Mouse (Mus musculus) hematopoietic stem cell, adult 5-6 weeks (primary cell): ENCODE data around the gene Elk4. TPM values are rescaled to one million over a fixed set of nuclear protein-coding genes. Genes with fewer than 3 reads are reported as not detected.

Source experiments
- ATAC-seq, 2 experiments: fragments of 125-278 bp in 1 of 2; replicated peaks in 1 of 2; 2 replicates each; pipeline ENCODE4 v1.8.0; 2016 to 2017; ENCODE audit warnings: inconsistent platforms in 2 of 2, mild to moderate bottlenecking in 2 of 2, moderate number of reproducible peaks in 2 of 2, low read depth in 1 of 2, moderate TSS enrichment in 1 of 2; ENCODE audit not compliant: low FRiP score in 2 of 2, poor library complexity in 2 of 2, severe bottlenecking in 2 of 2, insufficient read depth in 1 of 2, low TSS enrichment in 1 of 2
- total RNA-seq: library from RNA; stranded (forward); fragments of 172-1452, 232-1000 nt; gene quantifications from 2 replicates; pipeline ENCODE4 v1.2.3, GENCODE M21; 2017

Elk4 gene
- total RNA-seq, 1 experiment from 2014 or later, result 118 TPM

DNA sequence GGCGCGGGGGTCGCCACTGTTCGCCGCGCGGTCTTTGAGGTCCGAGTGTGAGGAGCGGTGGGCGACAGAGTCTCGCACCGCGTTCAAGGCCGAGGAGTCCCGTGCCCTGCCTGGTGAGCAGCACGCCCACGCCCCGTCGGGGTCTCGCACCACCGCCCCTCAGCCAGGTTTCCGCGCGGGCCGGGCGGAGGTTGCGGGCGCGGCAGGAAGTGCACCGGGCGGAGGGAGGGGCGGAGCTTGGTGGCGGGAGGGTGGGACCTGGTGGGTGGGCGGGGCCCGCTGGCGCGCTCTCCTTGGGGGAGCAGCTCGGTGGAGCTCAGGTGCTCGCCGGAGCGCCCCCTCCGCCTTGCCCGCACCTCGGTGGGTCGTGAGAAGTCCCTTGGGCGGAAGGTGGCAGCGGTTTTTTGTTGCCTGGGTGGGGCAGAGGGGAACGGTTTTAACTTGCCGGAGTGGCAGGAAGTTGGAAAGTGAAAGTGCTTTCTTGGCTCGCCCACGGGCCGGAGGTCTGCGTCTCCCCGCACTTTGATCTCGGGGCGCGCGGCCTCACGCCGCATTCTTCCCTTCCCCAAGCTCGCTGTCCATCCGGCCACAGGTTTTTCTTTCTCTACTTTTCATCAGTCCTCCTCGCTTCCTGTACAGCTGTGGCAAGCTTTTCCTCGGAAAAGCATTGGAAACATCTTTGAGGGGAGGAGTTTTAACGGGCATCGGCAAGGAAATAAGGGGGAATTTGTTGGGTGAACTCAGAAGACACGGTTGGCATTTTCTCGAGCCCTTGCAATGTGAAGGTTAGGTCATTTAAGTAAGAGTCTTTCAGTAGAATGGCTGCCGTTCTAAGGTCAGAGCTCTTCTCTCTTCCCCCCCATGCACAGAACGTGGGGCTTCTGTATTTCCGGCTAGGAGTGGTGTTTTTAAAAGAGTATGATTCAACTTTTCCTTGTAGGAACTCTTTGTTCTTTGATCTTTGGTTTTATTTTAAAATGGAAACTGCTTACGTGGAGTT lies 721 bp downstream of the Elk4 start:
- ATAC-seq, result peak; percentile 65 to 67

DNA sequence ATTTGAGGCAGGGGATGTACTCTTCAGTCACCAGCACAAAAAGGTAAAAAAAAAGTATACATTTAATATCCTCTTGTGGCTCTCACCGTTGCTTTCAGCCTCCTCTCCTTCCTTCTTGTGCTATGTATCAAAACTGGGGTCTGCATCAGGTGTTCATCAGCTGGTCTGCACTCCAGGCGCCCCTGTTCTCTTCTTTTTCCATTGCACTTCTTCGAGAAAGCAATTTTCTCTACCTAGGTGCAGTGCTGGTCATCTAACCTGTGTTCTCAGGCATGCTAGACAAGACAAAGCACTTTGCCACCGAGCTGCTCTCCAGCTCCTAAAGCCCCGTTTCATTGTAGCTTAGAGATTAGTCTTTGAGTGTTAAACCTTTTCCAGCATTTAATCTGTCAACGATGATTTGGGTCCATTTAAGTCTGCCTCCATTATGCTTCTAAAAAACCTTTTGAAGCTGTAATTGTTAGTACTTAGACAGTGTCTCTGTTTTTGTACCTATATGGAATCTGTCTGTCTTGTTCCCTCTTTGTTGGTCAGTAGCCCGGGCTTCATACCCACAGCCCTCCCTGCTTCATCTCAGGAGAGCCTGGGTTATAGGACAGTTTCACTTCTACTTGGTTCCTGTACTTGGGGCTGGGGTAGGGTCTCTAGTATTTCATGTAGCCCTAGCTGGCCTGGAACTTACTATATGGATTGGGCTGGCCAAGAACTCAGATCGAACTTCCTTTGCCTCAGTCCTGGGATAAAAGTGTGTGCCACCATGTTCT lies 1.7 kb downstream of the Elk4 start:
- no peak for ATAC-seq

DNA sequence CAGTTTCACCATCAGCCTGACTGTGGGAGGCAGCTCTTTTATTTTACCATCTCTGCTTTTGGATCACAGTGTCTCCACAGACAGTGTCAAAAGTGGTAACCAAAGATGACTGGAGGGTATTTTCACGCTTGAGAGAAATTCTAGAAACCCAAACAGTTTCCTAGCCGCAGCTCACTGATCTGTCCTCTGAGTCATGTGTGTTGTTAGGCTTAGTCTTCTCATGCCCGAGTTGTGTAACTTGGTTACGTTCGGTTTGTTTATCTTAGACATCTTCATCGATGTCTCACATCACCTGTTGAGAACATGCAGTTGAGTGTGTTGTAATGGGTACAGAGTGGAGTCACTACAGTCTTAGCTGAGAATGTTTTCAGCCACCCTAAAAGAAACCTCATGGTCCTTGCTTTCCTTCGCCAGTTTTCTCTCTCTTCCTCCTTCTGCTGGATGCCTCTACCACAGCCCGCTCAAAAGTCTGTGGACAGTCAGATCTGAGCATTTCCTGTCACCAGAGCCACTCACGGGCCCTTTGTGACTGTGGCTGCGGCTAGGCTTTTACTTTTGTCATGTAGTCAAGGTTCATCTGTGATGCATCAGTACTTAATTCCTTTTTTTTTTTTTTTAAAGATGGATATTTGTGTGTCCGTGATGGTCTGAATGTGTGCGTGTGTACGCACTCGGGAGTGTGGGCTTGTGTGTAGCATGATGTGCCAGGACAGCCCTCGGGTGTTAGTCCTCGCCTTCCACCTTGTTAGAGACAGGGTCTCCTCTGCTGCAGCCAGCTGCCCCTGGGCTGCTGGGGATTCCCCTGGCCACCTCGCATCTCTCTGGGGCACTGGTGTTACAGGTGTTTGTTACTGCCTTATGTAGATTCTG lies 3.5 kb downstream of the Elk4 start:
- peak; percentile 19 to 37; a peak in 2 of 4 replicates for ATAC-seq

DNA sequence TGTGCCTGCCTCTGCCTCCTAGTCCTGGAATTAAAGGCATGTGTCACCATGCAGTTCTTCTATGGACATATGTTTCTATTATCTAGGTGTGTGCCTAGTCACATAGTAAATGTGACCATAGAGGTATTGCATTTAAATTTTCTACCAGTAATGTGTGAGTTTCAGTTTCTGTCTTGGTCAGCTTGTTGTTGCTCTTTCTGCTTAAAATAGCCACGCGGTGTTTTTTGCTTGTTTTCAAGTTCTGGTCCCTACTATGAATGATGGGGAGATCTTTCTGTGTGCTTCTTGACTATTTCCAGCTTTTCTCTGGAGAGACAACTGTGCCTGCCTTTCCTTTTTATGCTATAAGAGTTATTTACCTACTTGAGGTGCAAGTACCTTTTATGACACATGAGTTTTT lies 4.4 kb downstream of the Elk4 start:
- ATAC-seq, result no peak

DNA sequence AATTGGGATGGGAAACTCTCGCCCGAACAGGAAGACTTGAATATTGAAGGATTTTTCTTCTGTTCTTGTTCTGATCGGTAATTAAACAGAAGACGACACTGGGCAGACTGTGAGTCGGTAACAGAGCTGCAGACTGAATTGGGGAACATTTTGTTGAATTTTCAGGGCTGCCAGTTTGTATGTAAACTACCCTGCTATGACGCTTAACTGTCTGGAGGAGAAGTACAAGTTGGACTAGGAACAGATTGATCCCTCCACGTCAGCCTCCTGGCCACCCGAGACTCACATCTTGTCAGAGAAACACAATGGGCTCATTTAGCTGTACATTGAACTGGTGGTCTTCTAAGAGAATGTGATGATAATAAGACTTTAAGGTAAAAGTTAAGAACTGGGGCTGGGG lies 5.5 kb downstream of the Elk4 start:
- no peak for ATAC-seq

GRCm38 (mm10) chr1:132014800-132015199 lies 7.4 kb downstream of the Elk4 start:
- no peak for ATAC-seq

- no peak for ATAC-seq
Measured at GRCm38 (mm10) chr1:132016691-132017090, 9.3 kb downstream of the Elk4 start.

- no peak for ATAC-seq
Measured at GRCm38 (mm10) chr1:132019876-132020275, 12.5 kb downstream of the Elk4 start.

DNA sequence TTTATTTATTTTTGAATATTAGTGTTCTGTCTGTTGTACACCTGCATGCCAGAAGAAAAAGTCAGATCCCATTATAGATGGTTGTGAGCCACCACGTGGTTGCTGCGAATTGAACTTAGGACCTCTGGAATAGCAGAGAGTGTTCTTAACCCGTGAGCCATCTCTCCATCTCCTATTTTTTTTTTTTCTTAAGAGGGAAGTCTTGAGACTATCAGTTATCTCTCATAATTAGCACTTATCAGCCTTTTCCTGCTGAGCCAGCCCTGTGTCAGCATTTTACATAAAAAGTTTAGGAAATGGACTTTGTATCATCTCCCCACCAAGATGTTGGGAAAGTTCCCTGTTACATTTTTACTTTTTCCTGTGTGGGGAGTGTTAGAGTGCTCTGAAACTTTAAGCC lies 14.7 kb downstream of the Elk4 start:
- ATAC-seq, result no peak

DNA sequence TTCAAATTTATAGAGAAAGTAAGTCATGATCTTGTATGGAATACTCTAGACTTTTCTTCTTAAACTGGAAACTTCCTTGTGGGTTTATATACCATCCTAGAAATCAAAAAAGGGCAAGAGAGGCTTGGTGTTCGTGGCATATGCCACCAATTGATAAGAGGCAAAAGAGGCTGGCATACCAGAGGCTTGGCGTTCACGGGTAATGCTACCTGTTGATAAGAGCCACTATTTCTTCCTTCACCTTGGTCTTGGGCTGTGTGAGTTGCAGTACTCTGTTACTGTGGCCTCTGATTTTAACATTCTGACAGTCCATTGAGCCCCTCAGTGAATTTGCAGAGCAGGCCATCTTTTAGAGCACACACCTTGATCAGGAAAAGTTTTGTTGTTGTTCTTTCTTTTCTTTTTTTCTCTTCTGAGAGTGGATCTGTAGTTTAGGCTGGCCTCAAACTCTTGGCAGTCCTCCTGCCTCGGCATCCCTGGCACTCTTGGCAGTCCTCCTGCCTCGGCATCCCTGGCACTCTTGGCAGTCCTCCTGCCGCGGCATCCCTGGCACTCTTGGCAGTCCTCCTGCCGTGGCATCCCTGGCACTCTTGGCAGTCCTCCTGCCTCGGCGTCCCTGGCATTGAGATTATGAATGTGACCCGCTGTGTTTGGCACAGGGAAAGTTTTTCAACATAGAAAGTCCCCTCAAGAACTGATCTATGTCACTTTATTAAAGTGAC lies 19.7 kb downstream of the Elk4 start:
- peak; percentile 46 to 60; a peak in 2 of 4 replicates for ATAC-seq

DNA sequence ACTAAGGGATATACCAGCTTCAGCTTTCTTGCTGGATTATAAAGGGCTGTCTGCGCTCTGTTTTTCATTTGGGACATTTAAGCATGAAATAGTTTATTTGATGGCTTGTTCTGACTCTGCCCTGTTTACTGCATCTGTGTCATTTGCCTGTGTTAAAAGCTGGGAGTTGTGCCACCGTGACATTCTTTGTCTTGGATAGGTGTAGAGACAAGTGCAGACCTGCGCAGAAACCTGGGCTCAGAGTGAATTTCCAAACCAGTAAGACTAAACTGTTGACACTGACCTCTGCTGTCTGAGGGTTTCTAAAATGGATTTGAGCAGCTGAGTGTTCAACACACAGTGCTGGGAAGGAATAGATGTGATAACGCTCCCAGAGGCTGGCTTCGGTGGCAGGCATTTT lies 20.6 kb downstream of the Elk4 start:
- ATAC-seq, result no peak

DNA sequence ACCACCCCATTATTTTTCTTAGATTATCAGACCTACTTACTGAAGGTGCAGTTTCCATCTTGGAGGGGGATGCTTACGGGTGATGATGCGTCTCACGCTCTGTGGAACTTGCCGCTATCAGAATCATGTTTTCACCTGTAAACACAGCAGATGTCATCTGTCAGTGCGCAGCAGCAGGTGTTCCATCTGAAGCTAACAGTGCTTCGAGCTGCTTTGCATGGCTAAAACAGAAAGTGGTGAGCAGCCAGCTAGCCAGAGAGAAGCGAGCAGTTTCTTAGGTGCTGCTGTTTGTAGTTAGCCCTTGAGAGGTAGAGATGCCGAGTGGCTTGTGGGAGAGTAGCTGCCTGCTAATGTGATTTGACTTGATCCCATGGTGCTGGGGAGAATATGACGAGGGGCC lies 21.0 kb downstream of the Elk4 start:
- no peak for ATAC-seq

GRCm38 (mm10) chr1:132030574-132030973 lies 23.2 kb downstream of the Elk4 start:
- no peak for ATAC-seq

- ATAC-seq, result no peak
Measured at GRCm38 (mm10) chr1:132032172-132032571, 24.8 kb downstream of the Elk4 start.

- ATAC-seq, result no peak
Measured at GRCm38 (mm10) chr1:132037746-132038145, 30.3 kb downstream of the Elk4 start.

DNA sequence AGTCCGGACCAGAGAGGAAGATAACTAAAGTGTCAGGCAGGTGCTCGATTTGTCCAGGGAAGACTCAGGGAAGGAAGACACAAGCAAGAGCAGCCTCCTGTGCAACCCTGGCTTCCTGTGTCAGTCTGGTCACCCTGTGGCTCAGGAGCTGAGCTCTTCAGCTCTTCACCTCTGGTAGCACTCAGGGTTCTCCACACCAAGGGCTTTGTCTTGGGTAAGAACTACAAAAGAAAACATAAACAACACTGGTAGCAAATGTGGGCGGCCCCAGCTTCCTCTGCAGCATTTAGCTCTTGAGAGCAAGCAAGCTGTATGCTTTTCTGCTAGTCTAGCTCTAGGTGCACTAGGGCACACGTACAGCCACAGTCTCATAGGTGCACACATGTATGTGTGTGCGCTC lies 31.3 kb downstream of the Elk4 start:
- ATAC-seq, result no peak

DNA sequence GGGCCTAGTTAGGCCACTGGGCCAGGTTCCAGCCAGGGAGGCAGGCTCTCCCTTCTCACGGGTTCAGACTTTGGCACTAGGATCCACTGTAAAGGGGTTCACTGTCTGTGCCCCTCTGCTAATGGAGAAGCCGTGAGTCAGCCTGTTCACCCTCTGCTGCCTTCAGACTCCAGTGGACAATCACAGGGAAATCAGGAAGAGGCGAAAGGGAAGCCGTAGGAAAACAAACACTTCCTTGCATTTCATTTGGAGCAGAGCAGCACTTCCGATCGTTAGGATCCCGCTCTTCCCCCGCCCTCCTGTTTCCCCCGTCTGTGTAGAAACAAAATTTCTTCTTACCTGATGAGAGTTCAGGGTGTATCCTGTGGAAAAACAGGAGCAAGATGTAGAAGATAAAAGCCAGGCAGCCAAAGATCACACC lies 32.8 kb downstream of the Elk4 start:
- no peak for ATAC-seq
